Mouse (Mus musculus) hindbrain, embryonic 16.5 days (tissue): ENCODE measurements around the gene Gm49337. TPM values are rescaled to one million over a fixed set of nuclear protein-coding genes. Genes with fewer than 3 reads are reported as not detected.

Experiments used
- ATAC-seq: fragments of 200-750 bp; cut with Nextera tagmentation; 2 replicates; pipeline ENCODE4 v1.8.0; 2017; ENCODE audit warnings: moderate TSS enrichment, moderate library complexity
- H3K27ac ChIP-seq: fragments of 300-500 bp; sonication (generic); 2 replicates; pipeline ENCODE4 v1.5.1; 2014; ENCODE audit warnings: low read depth, mild to moderate bottlenecking, control low read depth, low read length, moderate library complexity
- H3K27me3 ChIP-seq: fragments of 300-500 bp; sonication (generic); replicated peaks from 2 replicates; pipeline ENCODE4 v1.6.1; 2014; ENCODE audit warnings: low read length; ENCODE audit not compliant: control insufficient read depth, insufficient read depth
- H3K36me3 ChIP-seq: fragments of 300-500 bp; sonication (generic); 2 replicates; pipeline ENCODE4 v1.6.1; 2014; ENCODE audit warnings: mild to moderate bottlenecking, low read length, moderate library complexity, mixed read lengths; ENCODE audit not compliant: control insufficient read depth, insufficient read depth
- H3K4me1 ChIP-seq: fragments of 300-500 bp; sonication (generic); 2 replicates; pipeline ENCODE4 v1.6.1; 2014; ENCODE audit warnings: low read depth, low read length; ENCODE audit not compliant: control insufficient read depth, insufficient read depth
- H3K4me2 ChIP-seq: fragments of 300-500 bp; sonication (generic); 2 replicates; pipeline ENCODE4 v1.6.1; 2014; ENCODE audit warnings: mild to moderate bottlenecking, low read length, control low read depth, moderate library complexity
- H3K4me3 ChIP-seq: fragments of 300-500 bp; sonication (generic); 2 replicates; pipeline ENCODE4 v1.5.1; 2014; ENCODE audit warnings: mild to moderate bottlenecking, low read length, control low read depth, moderate library complexity
- H3K9ac ChIP-seq: fragments of 300-500 bp; sonication (generic); 2 replicates; pipeline ENCODE4 v1.6.1; 2014; ENCODE audit warnings: low read depth, mild to moderate bottlenecking, control low read depth, low read length, moderate library complexity
- H3K9me3 ChIP-seq: fragments of 300-500 bp; sonication (generic); 2 replicates; pipeline ENCODE4 v1.6.1; 2014; ENCODE audit warnings: mild to moderate bottlenecking, low read length, moderate library complexity; ENCODE audit not compliant: control insufficient read depth
- WGBS: fragments of 180-500 bp; shearing (Covaris S2); extraction: QIAGEN DNeasy Blood & Tissue Kit; methylation state at CpG from one replicate; pipeline ENCODE4 v1.1.7; 2014; 5-methylcytosine and 5-hydroxymethylcytosine counted together
- polyA plus RNA-seq: library from polyadenylated mRNA; unstranded; fragments of >200 nt; fragmentation: Nextera tagmentation; extraction: Ambion mirVana; gene quantifications from 2 replicates; pipeline ENCODE4 v1.2.1, GENCODE M21; 2015

Gm49337 gene
- not detected in 2 replicates for polyA plus RNA-seq

GRCm38 (mm10) chr4:116173072-116173471 lies at the start of gene Gm49337, which contains the start of gene 1700042G07Rik:
Gm49337 (plus strand) TSS chr4:116173384.
1700042G07Rik (plus strand) TSS chr4:116173372.
- no peaks in the 10 kb centered on the region for H3K9me3 ChIP-seq
- no peak within 1 kb of the TSS for H3K4me2 ChIP-seq
- no peaks in the 10 kb centered on the region for H3K36me3 ChIP-seq
- no peak within 1 kb of the TSS for H3K27ac ChIP-seq
- WGBS = 83% methylated on average over 6 of the region's 6 CpGs
- H3K4me1 ChIP-seq = peaks cover 19% of the 10 kb centered on the region
- no peaks in the 10 kb centered on the region for H3K27me3 ChIP-seq
- H3K4me3 ChIP-seq = no peak within 1 kb of the TSS
- no peak for ATAC-seq
- no peak within 1 kb of the TSS for H3K9ac ChIP-seq

- H3K27ac ChIP-seq = peak within 1 kb of the TSS; percentile 67
- peak within 1 kb of the TSS; percentile 62 for H3K4me3 ChIP-seq
- no peaks in the 10 kb centered on the region for H3K36me3 ChIP-seq
- H3K9me3 ChIP-seq = no peaks in the 10 kb centered on the region
- H3K4me2 ChIP-seq = peak within 1 kb of the TSS; percentile 68
- H3K4me1 ChIP-seq = peaks cover 14% of the 10 kb centered on the region
- peak within 1 kb of the TSS; percentile 70 for H3K9ac ChIP-seq
- no peaks in the 10 kb centered on the region for H3K27me3 ChIP-seq
- ATAC-seq = peak; percentile 98
- WGBS = 4% methylated on average over 24 of the region's 24 CpGs
These were observed 49.3 kb upstream of the Gm49337 start, which contains the start of the genes Rad54l and Pomgnt1 for GRCm38 (mm10) chr4:116123602-116124519. Rad54l (minus strand) TSS chr4:116123690. Pomgnt1 (plus strand) TSS chr4:116123840.

- WGBS = 98% methylated on average over 4 of the region's 4 CpGs
- Histone ChIP-seq H3K27me3 (no peaks in the 10 kb centered on the region), H3K9ac (no peak overlapping the region), H3K9me3 (no peaks in the 10 kb centered on the region), H3K4me2 (no peak overlapping the region), H3K36me3 (no peaks in the 10 kb centered on the region), H3K4me3 (no peak overlapping the region), H3K4me1 (peaks cover 14% of the 10 kb centered on the region), H3K27ac (no peak overlapping the region)
- no peak for ATAC-seq
These were observed 47.3 kb upstream of the Gm49337 start for GRCm38 (mm10) chr4:116125803-116126386.

GRCm38 (mm10) chr4:116127956-116128355 lies 45.2 kb upstream of the Gm49337 start:
- H3K9ac ChIP-seq = no peak overlapping the region
- 55% methylated on average over 6 of the region's 6 CpGs for WGBS
- H3K27ac ChIP-seq = no peak overlapping the region
- no peaks in the 10 kb centered on the region for H3K9me3 ChIP-seq
- H3K36me3 ChIP-seq = no peaks in the 10 kb centered on the region
- no peaks in the 10 kb centered on the region for H3K27me3 ChIP-seq
- H3K4me2 ChIP-seq = no peak overlapping the region
- no peak overlapping the region for H3K4me3 ChIP-seq
- ATAC-seq = no peak
- peaks cover 12% of the 10 kb centered on the region for H3K4me1 ChIP-seq

- Histone ChIP-seq H3K4me2 (no peak overlapping the region), H3K4me1 (no peaks in the 10 kb centered on the region), H3K36me3 (no peaks in the 10 kb centered on the region), H3K27ac (no peak overlapping the region), H3K4me3 (no peak overlapping the region), H3K9ac (0 out of 2 replicates have a peak overlapping the region, but pooled peaks have one; percentile 4), H3K9me3 (no peaks in the 10 kb centered on the region), H3K27me3 (no peaks in the 10 kb centered on the region)
- 88% methylated on average over 4 of the region's 4 CpGs for WGBS
- no peak for ATAC-seq
These were observed 40.1 kb upstream of the Gm49337 start for GRCm38 (mm10) chr4:116133126-116133525.

- H3K4me1 ChIP-seq = no peaks in the 10 kb centered on the region
- no peaks in the 10 kb centered on the region for H3K27me3 ChIP-seq
- no peaks in the 10 kb centered on the region for H3K9me3 ChIP-seq
- no peak overlapping the region for H3K4me3 ChIP-seq
- peak; percentile 50; the same call in 1 of the 2 replicates for ATAC-seq
- H3K27ac ChIP-seq = no peak overlapping the region
- no peak overlapping the region for H3K4me2 ChIP-seq
- H3K9ac ChIP-seq = no peak overlapping the region; the same call in 1 of the 2 replicates
- no peaks in the 10 kb centered on the region for H3K36me3 ChIP-seq
- WGBS = 35% methylated on average over 2 of the region's 2 CpGs
These were observed 38.2 kb upstream of the Gm49337 start for GRCm38 (mm10) chr4:116134990-116135389.

- Histone ChIP-seq H3K9me3 (no peaks in the 10 kb centered on the region), H3K4me3 (no peak overlapping the region), H3K9ac (no peak overlapping the region), H3K27ac (no peak overlapping the region), H3K27me3 (no peaks in the 10 kb centered on the region), H3K36me3 (no peaks in the 10 kb centered on the region), H3K4me2 (no peak overlapping the region), H3K4me1 (no peaks in the 10 kb centered on the region)
- ATAC-seq = no peak
- 52% methylated on average over 13 of the region's 13 CpGs for WGBS
These were observed 35.7 kb upstream of the Gm49337 start for GRCm38 (mm10) chr4:116137421-116137996.

- 78% methylated on average over 7 of the region's 7 CpGs for WGBS
- no peak for ATAC-seq
These were observed 32.2 kb upstream of the Gm49337 start for GRCm38 (mm10) chr4:116140801-116141574.

More at GRCm38 (mm10) chr4:116140801-116141574, 32.2 kb upstream of the Gm49337 start:
- Histone ChIP-seq H3K4me2 (no peak overlapping the region), H3K27ac (no peak overlapping the region), H3K9ac (no peak overlapping the region), H3K4me1 (peaks cover 5% of the 10 kb centered on the region; the same call in 1 of the 2 replicates), H3K4me3 (no peak overlapping the region), H3K36me3 (no peaks in the 10 kb centered on the region), H3K9me3 (no peaks in the 10 kb centered on the region), H3K27me3 (no peaks in the 10 kb centered on the region)
